Mouse (Mus musculus) T-cell, adult 2 months (primary cell): ENCODE measurements around the gene Ssbp3.

Experiments
- DNase-seq: peaks from one replicate; pipeline ENCODE4 v3.0.0; 2022; ENCODE audit warnings: low spot score

Gene Ssbp3

GRCm38 (mm10) chr4:106959506-106960302 lies 49.2 kb downstream of the Ssbp3 start:
- DNase-seq: no peak

GRCm38 (mm10) chr4:106960476-106960875 lies 50.0 kb downstream of the Ssbp3 start:
- DNase-seq: no peak

GRCm38 (mm10) chr4:106961321-106961720 lies 50.8 kb downstream of the Ssbp3 start:
- DNase-seq: no peak

- no peak for DNase-seq
These were observed 53.9 kb downstream of the Ssbp3 start for GRCm38 (mm10) chr4:106964356-106964755.

GRCm38 (mm10) chr4:106964996-106965395 lies 54.5 kb downstream of the Ssbp3 start:
- no peak for DNase-seq

- no peak for DNase-seq
These were observed 55.9 kb downstream of the Ssbp3 start for GRCm38 (mm10) chr4:106966443-106966842.

- DNase-seq: no peak
These were observed 58.4 kb downstream of the Ssbp3 start for GRCm38 (mm10) chr4:106968910-106969309.

GRCm38 (mm10) chr4:106970786-106971185 lies 60.3 kb downstream of the Ssbp3 start:
- DNase-seq: peak; percentile 82

GRCm38 (mm10) chr4:106972061-106972460 lies 61.6 kb downstream of the Ssbp3 start:
- no peak for DNase-seq

- no peak for DNase-seq
These were observed 62.2 kb downstream of the Ssbp3 start for GRCm38 (mm10) chr4:106972461-106973384.

- no peak for DNase-seq
These were observed 64.8 kb downstream of the Ssbp3 start for GRCm38 (mm10) chr4:106975324-106975723.

GRCm38 (mm10) chr4:106975890-106976289 lies 65.4 kb downstream of the Ssbp3 start:
- DNase-seq: no peak

- no peak for DNase-seq
These were observed 66.1 kb downstream of the Ssbp3 start for GRCm38 (mm10) chr4:106976576-106976975.

GRCm38 (mm10) chr4:106977218-106977651 lies 66.7 kb downstream of the Ssbp3 start:
- no peak for DNase-seq

- DNase-seq: no peak
These were observed 67.9 kb downstream of the Ssbp3 start for GRCm38 (mm10) chr4:106978376-106978775.

- no peak for DNase-seq
These were observed 70.2 kb downstream of the Ssbp3 start for GRCm38 (mm10) chr4:106980669-106981068.

GRCm38 (mm10) chr4:106981385-106982103 lies 71.0 kb downstream of the Ssbp3 start:
- no peak for DNase-seq

- no peak for DNase-seq
These were observed 72.0 kb downstream of the Ssbp3 start for GRCm38 (mm10) chr4:106982344-106983121.

- no peak for DNase-seq
These were observed 73.5 kb downstream of the Ssbp3 start for GRCm38 (mm10) chr4:106983908-106984515.

- DNase-seq: no peak
These were observed 74.8 kb downstream of the Ssbp3 start for GRCm38 (mm10) chr4:106985289-106985688.
